Mouse (Mus musculus): ENCODE measurements at regions not wholly inside any gene's neighbourhood (a gene's known extent, or its start where the extent isn't known, plus 50 kb on each side); places are given as distances from the start of the nearest gene placed in this dataset.

DNA sequence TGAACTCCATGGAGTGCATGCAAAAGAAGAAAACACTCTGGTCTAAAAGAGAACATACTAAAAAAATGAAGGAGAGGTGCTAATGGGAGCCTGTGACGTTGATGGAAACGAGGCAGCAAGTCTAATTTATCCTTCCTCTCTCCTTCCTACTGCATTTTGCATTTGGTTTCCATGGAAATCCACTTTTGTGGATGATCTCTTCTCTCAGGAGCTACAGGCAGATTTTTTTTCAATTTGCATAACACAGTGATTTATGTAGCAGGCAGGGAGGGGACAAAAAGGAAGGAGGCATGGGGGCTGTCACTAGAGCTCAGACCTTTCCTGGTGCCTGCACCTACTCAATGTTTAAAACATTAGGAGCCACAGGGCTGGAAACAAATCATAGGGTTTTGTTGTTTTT lies 167.7 kb upstream of the Atp10a start:
- 84% methylated on average over 2 of the region's 2 CpGs for WGBS

More for the DNA sequence above, 167.7 kb upstream of the Atp10a start:
- Histone ChIP-seq H3K9ac (ENCODE audit: low read length) (no peak overlapping the region), H3K4me3 (ENCODE audit: control insufficient read depth in 1 of 2, insufficient read depth in 1 of 2, low read depth in 1 of 2, low read length in 2 of 2) (no peak overlapping the region), H3K27ac (replicated peaks in 1 of 2; ENCODE audit: control insufficient read depth in 1 of 2, insufficient read depth in 1 of 2, low read depth in 2 of 2, low read length in 2 of 2) (no peak overlapping the region), H3K4me2 (ENCODE audit: low read length) (no peak overlapping the region), H3K36me3 (ENCODE audit: control insufficient read depth, insufficient read depth, low read length) (no peaks in the 10 kb centered on the region), H3K27me3 (ENCODE audit: control insufficient read depth, insufficient read depth, low read length) (no peaks in the 10 kb centered on the region), H3K4me1 (ENCODE audit: control insufficient read depth in 2 of 2, insufficient read depth in 2 of 2, low read length in 2 of 2) (no peaks in the 10 kb centered on the region), H3K9me3 (ENCODE audit: control insufficient read depth, low read length) (no peaks in the 10 kb centered on the region)
- no peak for ATAC-seq (ENCODE audit: insufficient number of reproducible peaks, insufficient read depth, low FRiP score, low read depth)
